Mouse (Mus musculus) activated CD4-positive, CD25-positive, alpha-beta regulatory T cell (primary cell): ENCODE measurements around the gene Anp32b. TPM values are rescaled to one million over a fixed set of nuclear protein-coding genes. Genes with fewer than 3 reads are reported as not detected.

Source experiments
- polyA plus RNA-seq, 2 experiments: library from polyadenylated mRNA; unstranded; fragments of 100-300 nt; shearing (Covaris generic); gene quantifications; one replicate each; pipeline ENCODE4 v1.2.1; 2017

The Anp32b gene
- polyA plus RNA-seq = 100 to 1,000 TPM; 228 to 258 TPM

DNA sequence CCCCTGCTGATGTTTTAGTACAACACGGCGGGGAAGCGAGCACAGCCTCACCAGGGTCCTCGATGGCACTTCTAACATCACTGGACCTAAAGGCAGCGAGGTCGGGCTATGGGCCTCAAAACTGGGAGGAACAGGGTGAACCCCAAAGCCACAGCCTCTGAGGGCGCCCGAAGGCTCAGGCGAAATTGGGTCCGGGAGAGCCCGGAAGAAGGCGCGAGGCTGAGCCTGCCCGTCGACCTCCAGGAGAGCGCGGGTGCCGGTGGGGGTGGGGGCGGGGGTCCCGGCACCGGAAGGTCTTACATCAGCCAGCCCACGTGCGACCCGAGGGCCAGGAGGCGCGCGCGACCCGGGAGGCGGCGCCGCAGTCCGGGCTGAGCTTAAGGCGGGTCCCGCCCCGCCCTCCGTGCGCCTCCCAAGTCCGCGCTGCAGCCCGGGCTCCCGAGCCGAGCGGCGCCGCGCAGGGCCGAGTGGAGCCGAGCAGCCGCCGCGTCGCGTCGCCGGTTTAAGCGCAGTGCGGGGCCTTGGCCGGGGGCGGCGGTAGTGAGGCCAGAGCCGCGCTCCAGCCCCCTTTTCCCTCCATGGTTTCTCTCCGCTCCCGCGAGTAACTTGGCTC, at the start of gene Anp32b:
Anp32b (plus strand) TSS at position 384 of the 613 bp plus-strand sequence.

DNA sequence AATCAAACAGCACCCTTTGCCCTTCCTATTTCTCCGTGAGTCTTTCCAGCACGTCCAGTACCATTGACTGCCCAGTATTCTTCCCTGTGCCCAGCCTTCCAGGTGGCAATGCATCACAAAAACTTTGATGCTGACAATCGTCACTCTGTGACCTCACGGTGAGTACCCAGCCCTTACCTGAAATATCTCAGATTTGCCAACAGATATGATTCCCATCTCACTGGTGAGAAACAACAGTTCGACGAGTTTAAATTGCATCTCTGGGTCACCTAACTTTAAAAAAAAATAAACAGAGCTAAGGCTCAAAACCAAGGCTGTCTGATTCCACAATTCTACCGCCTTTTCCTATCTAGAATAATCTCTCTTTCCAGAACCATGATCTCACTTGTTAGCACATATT, 37.3 kb upstream of the Anp32b start, which contains the start of gene Hemgn:
Hemgn (minus strand) TSS at position 101 of the 400 bp plus-strand sequence.

DNA sequence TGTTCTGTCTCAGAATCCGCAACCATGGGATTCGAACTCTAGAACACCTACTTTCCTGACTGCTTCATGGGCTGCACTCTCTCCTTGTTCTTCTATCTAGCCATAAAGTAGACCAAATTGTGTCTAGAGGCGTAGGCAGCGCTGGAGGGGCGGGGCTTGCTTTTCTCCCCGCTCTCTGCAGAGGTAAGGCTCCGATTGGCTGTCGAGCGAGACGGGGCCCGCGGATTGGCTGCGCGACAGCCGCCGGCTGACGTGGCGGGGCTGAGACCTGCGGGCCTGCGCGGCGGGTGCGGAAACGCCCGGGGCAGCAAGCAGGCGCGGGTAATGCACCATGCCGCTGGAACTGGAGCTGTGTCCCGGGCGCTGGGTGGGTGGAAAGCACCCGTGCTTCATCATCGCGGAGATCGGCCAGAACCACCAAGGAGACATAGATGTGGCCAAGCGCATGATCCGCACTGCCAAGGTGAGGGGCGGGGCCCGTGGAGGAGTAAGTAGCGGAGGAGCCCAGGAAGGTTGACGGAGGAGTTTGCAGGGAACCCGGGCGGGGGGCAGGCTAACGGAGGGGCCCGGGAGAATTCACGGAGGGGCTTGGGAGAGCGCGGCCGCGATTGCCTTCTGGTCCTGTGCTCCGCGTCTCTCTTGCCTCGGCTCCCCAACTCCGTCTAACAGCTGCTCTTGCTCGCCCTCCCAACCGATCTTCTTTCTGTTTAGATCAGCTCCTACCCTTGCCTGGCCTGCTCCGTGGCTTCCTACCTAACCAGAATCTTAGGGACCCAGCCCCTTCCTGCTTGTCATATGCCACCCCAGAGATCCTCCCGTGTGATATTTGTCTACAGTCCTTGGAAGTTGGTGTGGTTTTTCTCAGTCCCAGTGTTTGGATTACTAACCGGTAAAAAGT, 38.6 kb downstream of the Anp32b start, which contains the start of gene Nans:
Nans (plus strand) TSS at position 221 of the 898 bp plus-strand sequence.

Other genes starting within 250 kb of the Anp32b start
- under 1 TPM in 1 of 2 experiments, not detected in 1; 0.07 TPM for gene Foxe1, start 107.3 kb upstream of the Anp32b start, polyA plus RNA-seq
- 10 to 100 TPM; 12.8 to 25.4 TPM for gene Trmo, start 61.5 kb upstream of the Anp32b start, polyA plus RNA-seq
- gene Hemgn, start 37.4 kb upstream of the Anp32b start, polyA plus RNA-seq = 1 to 10 TPM; 1.1 to 4.5 TPM
- gene Nans, start 38.3 kb downstream of the Anp32b start, polyA plus RNA-seq = 10 to 100 TPM; 87.4 to 88.2 TPM
- gene Trim14, start 85.2 kb downstream of the Anp32b start, polyA plus RNA-seq = 100 to 1,000 TPM in 1 of 2 experiments, 10 to 100 TPM in 1; 99.0 to 136 TPM
- gene Coro2a, start 151.3 kb downstream of the Anp32b start, polyA plus RNA-seq = 100 to 1,000 TPM; 121 to 170 TPM
- 1 to 10 TPM in 1 of 2 experiments, under 1 TPM in 1; 0.88 to 5.7 TPM for gene Tbc1d2, start 199.3 kb downstream of the Anp32b start, polyA plus RNA-seq